ENCODE assay signal across 9 mouse cellular contexts in genomic region chr2:181670285-181670912, GRCm38 (mm10). TPM values are rescaled to one million over a fixed set of nuclear protein-coding genes. Genes with fewer than 3 reads are reported as not detected.
DNase-seq lines count a peak whose midpoint lies in the region; ATAC-seq and TF ChIP-seq lines count a peak whose summit lies in the region.
"Had no signal": no experiment of that assay in that cellular context is flagged by ENCODE, and none has a peak within 500 bp of the region (broad histone marks: within the 10 kb centered on the region; RNA-seq: fewer than 3 reads in every experiment).

No protein-coding gene starts in this region.

- TF ChIP-seq POLR2A in lung, adult 2 months (IDR thresholded peaks at IDR 0.05; ENCODE audit: borderline replicate concordance, extremely low read depth, low read depth, low read length) = peak; percentile 60; the same call in 1 of the 2 replicates

- peak overlapping the region; percentile 85 for H3K4me2 ChIP-seq in heart, embryonic 12.5 days
- peak overlapping the region; percentile 80 for H3K4me2 ChIP-seq in limb, embryonic 11.5 days (ENCODE audit: low read depth, severe bottlenecking)

- peaks cover 20% of the 10 kb centered on the region; the same call in 1 of the 2 replicates for H3K4me1 ChIP-seq in lung, adult 2 months (ENCODE audit: control insufficient read depth, insufficient read depth, low read length)
- peaks cover 27% of the 10 kb centered on the region for H3K4me1 ChIP-seq in heart, embryonic 12.5 days (replicated peaks)
- H3K4me1 ChIP-seq in limb, embryonic 11.5 days (ENCODE audit: control insufficient read depth, insufficient read depth, low read length) = peaks cover 20% of the 10 kb centered on the region

- peaks cover 77% of the 10 kb centered on the region for H3K27me3 ChIP-seq in heart, embryonic 12.5 days (replicated peaks)
- H3K27me3 ChIP-seq in limb, embryonic 11.5 days (ENCODE audit: control insufficient read depth, insufficient read depth, low read length) = peaks cover 49% of the 10 kb centered on the region

- no peaks in the 10 kb centered on the region; the same call in 1 of the 2 replicates for H3K9me3 ChIP-seq in heart, embryonic 12.5 days (replicated peaks)
- H3K9me3 ChIP-seq in limb, embryonic 11.5 days (ENCODE audit: control insufficient read depth, low read length) = no peaks in the 10 kb centered on the region

- H3K27ac ChIP-seq in heart, embryonic 12.5 days (ENCODE audit: poor library complexity, severe bottlenecking) = peak overlapping the region; percentile 62
- no peak overlapping the region for H3K27ac ChIP-seq in limb, embryonic 11.5 days (replicated peaks; ENCODE audit: low read depth, low read length)
- H3K27ac ChIP-seq: macrophage had no signal

- peak; percentile 36 for DNase-seq in lung, adult 2 months
- no peak for DNase-seq in lung, postnatal 14 days
- DNase-seq in limb, embryonic 11.5 days (ENCODE audit: low spot score) = peak; percentile 61
- DNase-seq in frontal cortex, postnatal 25 days (ENCODE audit: low spot score in 2 of 2) = no peak
- DNase-seq in left cerebral cortex, adult 9 months (ENCODE audit: low spot score in 2 of 2) = no peak
- no peak for DNase-seq in right cerebral cortex, adult 18-20 months

- no peaks in the 10 kb centered on the region for H3K36me3 ChIP-seq in heart, embryonic 12.5 days
- H3K36me3 ChIP-seq in limb, embryonic 11.5 days (ENCODE audit: control insufficient read depth, insufficient read depth, low read length) = no peaks in the 10 kb centered on the region

- 5% methylated on average over 56 of the region's 56 CpGs for WGBS in lung, adult 2 months
- WGBS in heart, embryonic 12.5 days = 4% methylated on average over 56 of the region's 56 CpGs
- 3% methylated on average over 56 of the region's 56 CpGs for WGBS in limb, embryonic 11.5 days

- peak overlapping the region; percentile 64 for H3K4me3 ChIP-seq in lung, adult 2 months (replicated peaks; ENCODE audit: extremely low read depth, low read depth, low read length)
- H3K4me3 ChIP-seq in heart, embryonic 12.5 days = peak overlapping the region; percentile 59
- H3K4me3 ChIP-seq in limb, embryonic 11.5 days (ENCODE audit: low read depth, low read length) = peak overlapping the region; percentile 37

- no peak for TF ChIP-seq CTCF in lung, adult 2 months (IDR thresholded peaks at IDR 0.05; ENCODE audit: insufficient read depth, low read length)

- peak overlapping the region; percentile 70 for H3K9ac ChIP-seq in heart, embryonic 12.5 days
- peak overlapping the region; percentile 51 for H3K9ac ChIP-seq in limb, embryonic 11.5 days (ENCODE audit: low read length)

- ATAC-seq in heart, embryonic 12.5 days (ENCODE audit: insufficient number of reproducible peaks, low FRiP score) = peak; percentile 16; the same call in 1 of the 2 replicates
- ATAC-seq in limb, embryonic 11.5 days (ENCODE audit: insufficient number of reproducible peaks, low FRiP score, low TSS enrichment, low read depth) = 0 out of 2 replicates have a peak, but pooled peaks have one; percentile 23
- peak; percentile 30; the same call in 1 of the 2 replicates for ATAC-seq in monocyte, adult 5-6 weeks (replicated peaks; ENCODE audit: insufficient number of reproducible peaks, low FRiP score, low TSS enrichment, poor library complexity, severe bottlenecking)

RNA-seq across cellular contexts. Expression of gene Sox18, which starts 1.0 kb away (rescaled TPM):
- polyA plus RNA-seq in lung, adult 2 months (2012; rRNA removed) = 393 and 460 TPM in 2 replicates
- 24.7 and 26.3 TPM in 2 replicates for polyA plus RNA-seq in heart, embryonic 12.5 days (2016; fragmentation: Nextera tagmentation; extraction: Ambion mirVana)
- polyA plus RNA-seq in limb, embryonic 11.5 days (2014; fragmentation: Nextera tagmentation; extraction: Ambion mirVana) = 21.4 and 22.0 TPM in 2 replicates
- not detected in 3 replicates for total RNA-seq in monocyte, adult 5-6 weeks (2017)
- polyA plus RNA-seq: macrophage had no signal

RNA-seq across cellular contexts. Expression of gene Tcea2, which starts 9.7 kb away (rescaled TPM):
- polyA plus RNA-seq in lung, adult 2 months (2012; rRNA removed) = 9.9 and 15.7 TPM in 2 replicates
- 13.1 and 15.4 TPM in 2 replicates for polyA plus RNA-seq in heart, embryonic 12.5 days (2016; fragmentation: Nextera tagmentation; extraction: Ambion mirVana)
- polyA plus RNA-seq in limb, embryonic 11.5 days (2014; fragmentation: Nextera tagmentation; extraction: Ambion mirVana) = 23.2 and 25.2 TPM in 2 replicates
- 3.8 to 20.0 TPM (median 10.0 TPM) in 3 replicates for total RNA-seq in monocyte, adult 5-6 weeks (2017)

RNA-seq across cellular contexts. Expression of gene Gm29797, which starts 13.6 kb away (rescaled TPM):
- not detected in 2 replicates for polyA plus RNA-seq in lung, adult 2 months (2012; rRNA removed)
- polyA plus RNA-seq in heart, embryonic 12.5 days (2016; fragmentation: Nextera tagmentation; extraction: Ambion mirVana) = not detected in 2 replicates
- 0.68 and 0.88 TPM in 2 replicates for polyA plus RNA-seq in limb, embryonic 11.5 days (2014; fragmentation: Nextera tagmentation; extraction: Ambion mirVana)
- total RNA-seq in monocyte, adult 5-6 weeks (2017) = not detected in 3 replicates
- polyA plus RNA-seq: macrophage had no signal

RNA-seq across cellular contexts. Expression of gene Rgs19, which starts 23.4 kb away (rescaled TPM):
- polyA plus RNA-seq in lung, adult 2 months (2012; rRNA removed) = 77.2 and 82.8 TPM in 2 replicates
- polyA plus RNA-seq in heart, embryonic 12.5 days (2016; fragmentation: Nextera tagmentation; extraction: Ambion mirVana) = 43.5 and 45.4 TPM in 2 replicates
- 92.5 and 97.1 TPM in 2 replicates for polyA plus RNA-seq in limb, embryonic 11.5 days (2014; fragmentation: Nextera tagmentation; extraction: Ambion mirVana)
- total RNA-seq in monocyte, adult 5-6 weeks (2017) = 102 to 134 TPM (median 128 TPM) in 3 replicates

RNA-seq across cellular contexts. Expression of gene Lkaaear1, which starts 27.8 kb away (rescaled TPM):
- not detected in 2 replicates for polyA plus RNA-seq in lung, adult 2 months (2012; rRNA removed)
- not detected in 2 replicates for polyA plus RNA-seq in heart, embryonic 12.5 days (2016; fragmentation: Nextera tagmentation; extraction: Ambion mirVana)
- polyA plus RNA-seq in limb, embryonic 11.5 days (2014; fragmentation: Nextera tagmentation; extraction: Ambion mirVana) = not detected in 2 replicates
- total RNA-seq in monocyte, adult 5-6 weeks (2017) = not detected in 3 replicates
- polyA plus RNA-seq: macrophage had no signal

Comparison
In these comparisons a context has a peak if more than half of its experiments do, and no peak if none do; other contexts are left out.
1. DNase-seq: peak in lung, adult 2 months (single experiment) and limb, embryonic 11.5 days (single experiment); none in lung, postnatal 14 days (single experiment), frontal cortex, postnatal 25 days (0 of 2), left cerebral cortex, adult 9 months (0 of 2) and right cerebral cortex, adult 18-20 months (single experiment).
2. RNA of gene Sox18, which starts 1.0 kb away (polyA plus RNA-seq): 393 to 460 TPM in lung, adult 2 months; 24.7 to 26.3 TPM in heart, embryonic 12.5 days and 21.4 to 22.0 TPM in limb, embryonic 11.5 days; every median in the first group is over 10 times any median in the second.
3. Peak in every context shown above with its lines, with median percentiles within 50 percentile points of each other: H3K4me3 ChIP-seq and ATAC-seq.